Mouse (Mus musculus): ENCODE measurements around the gene Evi5. TPM values are rescaled to one million over a fixed set of nuclear protein-coding genes. Genes with fewer than 3 reads are reported as not detected.

Evi5 gene
- polyA plus RNA-seq, 1 experiment from 2014 or later = 74.0 TPM

DNA sequence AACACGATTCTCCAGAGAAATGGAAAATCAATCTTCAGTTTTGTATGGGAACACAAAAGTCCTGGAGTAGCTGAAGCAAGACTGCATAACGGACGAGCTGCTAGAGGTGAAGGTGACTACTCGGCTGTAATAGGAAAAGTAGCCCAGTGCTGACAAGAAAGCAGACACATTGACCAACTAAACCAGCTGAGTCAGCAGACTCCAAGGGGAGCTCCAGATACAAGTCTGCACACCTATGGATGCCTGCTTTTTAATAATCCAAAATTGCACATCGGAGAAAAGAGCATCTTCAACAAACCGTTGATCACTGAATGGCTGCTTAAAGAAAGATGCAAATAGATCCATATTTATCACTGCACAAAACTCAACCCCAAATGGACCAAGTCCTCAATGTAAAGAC is 76.6 kb downstream of the Evi5 start:
- Histone ChIP-seq H3K4me3 (ENCODE audit: low read depth, low read length) (no peak overlapping the region), H3K27ac (ENCODE audit: low read length) (no peak overlapping the region), H3K36me3 (ENCODE audit: insufficient read depth, low read length) (peaks cover 6% of the 10 kb centered on the region; the same call in 1 of the 2 replicates), H3K27me3 (replicated peaks; ENCODE audit: insufficient read depth, low read length) (no peaks in the 10 kb centered on the region), H3K9me3 (ENCODE audit: low read length) (no peaks in the 10 kb centered on the region), H3K4me2 (replicated peaks; ENCODE audit: low read depth, low read length) (no peak overlapping the region), H3K9ac (replicated peaks; ENCODE audit: low read depth) (no peak overlapping the region), H3K4me1 (ENCODE audit: insufficient read depth, low read depth, low read length) (no peaks in the 10 kb centered on the region)
- TF ChIP-seq CTCF (IDR thresholded peaks at IDR 0.05) = no peak
- TF ChIP-seq EP300 (IDR thresholded peaks at IDR 0.05) = no peak
- ATAC-seq (no peak), DNase-seq (ENCODE audit: low spot score) (no peak)
- 91% methylated on average over 6 of the region's 6 CpGs for WGBS

GRCm38 (mm10) chr5:107793927-107794326 is 81.0 kb downstream of the Evi5 start:
- Histone ChIP-seq H3K9me3 (ENCODE audit: low read length) (no peaks in the 10 kb centered on the region), H3K36me3 (ENCODE audit: insufficient read depth, low read length) (peaks cover 3% of the 10 kb centered on the region; the same call in 1 of the 2 replicates), H3K4me2 (replicated peaks; ENCODE audit: low read depth, low read length) (no peak overlapping the region), H3K4me1 (ENCODE audit: insufficient read depth, low read depth, low read length) (no peaks in the 10 kb centered on the region), H3K27ac (ENCODE audit: low read length) (no peak overlapping the region), H3K9ac (replicated peaks; ENCODE audit: low read depth) (no peak overlapping the region), H3K4me3 (ENCODE audit: low read depth, low read length) (no peak overlapping the region), H3K27me3 (replicated peaks; ENCODE audit: insufficient read depth, low read length) (no peaks in the 10 kb centered on the region)
- ATAC-seq = no peak
- WGBS = 16% methylated on average over 2 of the region's 2 CpGs
- peak; percentile 53 for DNase-seq (ENCODE audit: low spot score)
- TF ChIP-seq EP300 (IDR thresholded peaks at IDR 0.05) (no peak), CTCF (IDR thresholded peaks at IDR 0.05) (peak; percentile 66)

GRCm38 (mm10) chr5:107793258-107793657 is 81.6 kb downstream of the Evi5 start:
- Histone ChIP-seq H3K9me3 (ENCODE audit: low read length) (no peaks in the 10 kb centered on the region), H3K9ac (replicated peaks; ENCODE audit: low read depth) (no peak overlapping the region), H3K36me3 (ENCODE audit: insufficient read depth, low read length) (peaks cover 3% of the 10 kb centered on the region; the same call in 1 of the 2 replicates), H3K4me1 (ENCODE audit: insufficient read depth, low read depth, low read length) (no peaks in the 10 kb centered on the region), H3K4me2 (replicated peaks; ENCODE audit: low read depth, low read length) (no peak overlapping the region), H3K27ac (ENCODE audit: low read length) (no peak overlapping the region), H3K4me3 (ENCODE audit: low read depth, low read length) (no peak overlapping the region), H3K27me3 (replicated peaks; ENCODE audit: insufficient read depth, low read length) (no peaks in the 10 kb centered on the region)
- TF ChIP-seq EP300 (IDR thresholded peaks at IDR 0.05) (peak; percentile 51), CTCF (IDR thresholded peaks at IDR 0.05) (no peak)
- ATAC-seq = peak; percentile 94
- 12% methylated on average over 3 of the region's 3 CpGs for WGBS
- DNase-seq (ENCODE audit: low spot score) = peak; percentile 78

GRCm38 (mm10) chr5:107792516-107792915 is 82.4 kb downstream of the Evi5 start:
- H3K27me3 ChIP-seq (replicated peaks; ENCODE audit: insufficient read depth, low read length) = no peaks in the 10 kb centered on the region
- H3K4me3 ChIP-seq (ENCODE audit: low read depth, low read length) = no peak overlapping the region
- no peaks in the 10 kb centered on the region for H3K9me3 ChIP-seq (ENCODE audit: low read length)
- 89% methylated on average over 3 of the region's 3 CpGs for WGBS
- ATAC-seq = no peak
- no peak overlapping the region for H3K27ac ChIP-seq (ENCODE audit: low read length)
- peaks cover 3% of the 10 kb centered on the region; the same call in 1 of the 2 replicates for H3K36me3 ChIP-seq (ENCODE audit: insufficient read depth, low read length)
- no peak for DNase-seq (ENCODE audit: low spot score)
- H3K9ac ChIP-seq (replicated peaks; ENCODE audit: low read depth) = no peak overlapping the region
- TF ChIP-seq CTCF (IDR thresholded peaks at IDR 0.05) = no peak
- no peak overlapping the region for H3K4me2 ChIP-seq (replicated peaks; ENCODE audit: low read depth, low read length)
- no peaks in the 10 kb centered on the region for H3K4me1 ChIP-seq (ENCODE audit: insufficient read depth, low read depth, low read length)

- 86% methylated on average over 2 of the region's 2 CpGs for WGBS
- Histone ChIP-seq H3K4me3 (ENCODE audit: low read depth, low read length) (no peak overlapping the region), H3K36me3 (ENCODE audit: insufficient read depth, low read length) (peaks cover 3% of the 10 kb centered on the region), H3K27ac (ENCODE audit: low read length) (no peak overlapping the region), H3K4me1 (ENCODE audit: insufficient read depth, low read depth, low read length) (no peaks in the 10 kb centered on the region), H3K4me2 (replicated peaks; ENCODE audit: low read depth, low read length) (no peak overlapping the region), H3K27me3 (replicated peaks; ENCODE audit: insufficient read depth, low read length) (no peaks in the 10 kb centered on the region), H3K9me3 (ENCODE audit: low read length) (no peaks in the 10 kb centered on the region), H3K9ac (replicated peaks; ENCODE audit: low read depth) (no peak overlapping the region)
- TF ChIP-seq EP300 (IDR thresholded peaks at IDR 0.05) = no peak
- TF ChIP-seq CTCF (IDR thresholded peaks at IDR 0.05) = no peak
- no peak for ATAC-seq
- no peak for DNase-seq (ENCODE audit: low spot score)
These were observed 82.9 kb downstream of the Evi5 start for GRCm38 (mm10) chr5:107791966-107792365.

DNA sequence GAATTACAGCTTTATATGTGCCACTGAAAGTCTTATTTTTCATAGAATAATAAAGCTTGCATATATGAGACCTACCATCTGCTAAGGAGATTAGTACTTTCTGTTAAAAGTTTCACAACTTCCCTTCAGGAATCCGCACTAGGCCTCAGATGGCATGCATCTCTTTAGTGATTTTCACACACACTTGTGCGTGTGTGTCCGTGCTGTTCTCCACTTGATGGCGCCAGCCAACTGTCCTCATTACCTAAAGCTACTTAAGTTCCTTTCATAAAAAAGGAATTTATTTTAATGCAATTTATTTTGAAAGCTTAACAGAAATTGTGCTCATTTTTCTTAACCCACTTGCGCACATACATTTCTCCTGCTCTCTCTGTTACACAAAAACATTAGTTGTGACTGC is 85.4 kb downstream of the Evi5 start:
- DNase-seq (ENCODE audit: low spot score) (peak; percentile 76), ATAC-seq (peak; percentile 25; the same call in 1 of the 2 replicates)
- 66% methylated on average over 5 of the region's 5 CpGs for WGBS
- H3K4me3 ChIP-seq (ENCODE audit: low read depth, low read length) = no peak overlapping the region
- H3K4me1 ChIP-seq (ENCODE audit: insufficient read depth, low read depth, low read length) = no peaks in the 10 kb centered on the region
- no peak overlapping the region for H3K27ac ChIP-seq (ENCODE audit: low read length)
- no peaks in the 10 kb centered on the region; the same call in 1 of the 2 replicates for H3K36me3 ChIP-seq (ENCODE audit: insufficient read depth, low read length)
- H3K9ac ChIP-seq (replicated peaks; ENCODE audit: low read depth) = no peak overlapping the region
- TF ChIP-seq CTCF (IDR thresholded peaks at IDR 0.05) = peak; percentile 73
- no peak for TF ChIP-seq EP300 (IDR thresholded peaks at IDR 0.05)
- H3K27me3 ChIP-seq (replicated peaks; ENCODE audit: insufficient read depth, low read length) = no peaks in the 10 kb centered on the region
- H3K4me2 ChIP-seq (replicated peaks; ENCODE audit: low read depth, low read length) = no peak overlapping the region
- H3K9me3 ChIP-seq (ENCODE audit: low read length) = no peaks in the 10 kb centered on the region

All from lung, postnatal 0 days (tissue).